Mouse (Mus musculus) small intestine, adult 2 months (tissue): ENCODE measurements at regions not wholly inside any gene's neighbourhood (a gene's known extent, or its start where the extent isn't known, plus 50 kb on each side); places are given as distances from the start of the nearest gene placed in this dataset.

Experiments
- CTCF ChIP-seq: fragments of 200-500 bp; IDR thresholded peaks from 2 replicates; pipeline ENCODE4 v1.5.1; 2012; ENCODE audit warnings: low read depth, mild to moderate bottlenecking, control low read depth, inconsistent platforms, low read length, moderate library complexity, mixed read lengths; ENCODE audit not compliant: insufficient replicate concordance, insufficient read length; ENCODE audit errors: extremely low read depth
- POLR2A ChIP-seq: fragments of 200-500 bp; IDR thresholded peaks from 2 replicates; pipeline ENCODE4 v1.6.1; 2012; ENCODE audit warnings: low read depth, mild to moderate bottlenecking, control low read depth, inconsistent platforms, low read length, moderate library complexity

GRCm38 (mm10) chr1:73381578-73381977 is 365.9 kb upstream of the Tnp1 start:
- TF ChIP-seq CTCF (no peak), POLR2A (no peak)
